Mouse (Mus musculus): ENCODE data around the gene Faf2.
"Not testable (repeated sequence)": the region's sequence is repeated elsewhere in the genome, so short reads cannot be mapped to it uniquely, and the experiment has no call there.

Faf2 gene

GRCm38 (mm10) chr13:54607204-54607603 lies 14.4 kb upstream of the Faf2 start:
- peak; percentile 58 for DNase-seq

- DNase-seq, result peak; percentile 70
These were observed 13.6 kb upstream of the Faf2 start for GRCm38 (mm10) chr13:54608002-54608401.

DNA sequence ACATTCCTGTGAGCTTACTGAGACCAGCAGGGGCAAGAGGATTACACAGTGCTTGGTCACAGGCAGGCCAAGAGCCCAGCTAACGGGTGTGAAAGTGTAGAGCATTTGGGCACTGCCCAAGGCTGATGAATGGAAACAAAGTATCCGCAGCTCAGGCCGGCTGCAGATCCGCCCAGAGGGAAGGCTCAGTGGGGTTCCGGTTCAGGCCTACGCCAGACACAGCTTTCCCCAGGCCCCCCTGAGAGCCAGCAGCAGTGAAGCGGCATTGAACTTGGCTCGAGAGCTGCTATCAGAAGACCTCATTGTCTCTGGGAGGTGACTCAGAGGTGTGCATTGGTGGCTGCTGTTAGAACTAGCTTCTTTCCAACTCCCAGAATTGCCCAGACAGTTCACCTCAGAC lies 12.9 kb upstream of the Faf2 start:
- no peak for DNase-seq

GRCm38 (mm10) chr13:54609301-54609700 lies 12.3 kb upstream of the Faf2 start:
- DNase-seq, result no peak

DNA sequence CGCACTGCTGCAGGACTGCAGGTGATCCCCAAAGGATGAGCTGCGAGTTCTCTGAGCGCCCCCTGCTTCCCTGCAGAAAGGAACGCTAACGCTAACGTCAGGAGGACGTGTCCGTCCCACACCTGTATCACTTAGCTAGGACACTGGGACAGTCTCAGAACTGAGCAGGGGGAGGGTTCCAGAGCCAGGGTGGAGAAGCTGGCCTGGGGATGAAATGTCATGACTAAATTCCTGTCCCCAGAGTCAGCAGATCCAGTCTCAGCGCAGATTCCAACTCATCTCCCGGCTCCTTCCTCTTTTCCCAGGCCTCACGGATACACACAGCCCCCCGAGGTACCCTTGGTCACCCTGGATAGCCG lies 11.0 kb upstream of the Faf2 start:
- DNase-seq, result peak; percentile 41

- DNase-seq, result peak; percentile 89
These were observed 10.4 kb upstream of the Faf2 start, which contains the start of gene Cltb for GRCm38 (mm10) chr13:54610972-54611754. Cltb (minus strand) TSS chr13:54611344.

DNA sequence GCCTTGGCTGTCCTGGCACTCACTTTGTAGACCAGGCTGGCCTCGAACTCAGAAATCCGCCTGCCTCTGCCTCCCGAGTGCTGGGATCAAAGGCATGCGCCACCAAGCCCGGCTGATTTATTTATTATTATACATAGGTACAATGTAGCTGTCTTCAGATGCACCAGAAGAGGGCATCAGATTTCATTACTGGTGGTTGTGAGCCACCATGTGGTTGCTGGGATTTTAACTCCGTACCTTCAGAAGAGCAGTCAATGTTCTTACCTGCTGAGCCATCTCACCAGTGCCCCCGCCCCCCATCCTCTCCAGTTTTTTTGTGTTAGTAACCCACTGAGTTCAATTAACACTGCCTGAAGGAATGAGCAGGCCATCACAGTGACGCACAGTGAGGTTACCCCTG lies 8.4 kb upstream of the Faf2 start:
- DNase-seq, result not testable (repeated sequence)

DNA sequence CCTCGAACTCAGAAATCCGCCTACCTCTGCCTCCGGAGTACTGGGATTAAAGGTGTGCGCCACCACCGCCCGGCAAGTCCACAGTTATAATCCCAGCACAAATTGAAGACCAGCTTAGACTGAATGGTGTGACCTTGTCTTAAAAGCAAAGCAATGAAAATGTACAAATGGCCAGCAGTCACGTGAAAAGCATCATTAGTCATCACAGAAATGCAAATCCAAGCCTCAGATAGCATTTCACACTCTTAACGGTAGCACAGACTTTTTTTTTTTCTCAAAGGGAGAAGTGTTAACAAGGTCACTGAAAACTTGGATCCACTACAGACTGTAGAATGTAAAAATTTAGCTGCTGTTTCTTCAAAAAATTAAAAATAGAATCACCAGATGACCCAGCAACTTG lies 5.3 kb upstream of the Faf2 start:
- DNase-seq, result no peak

DNA sequence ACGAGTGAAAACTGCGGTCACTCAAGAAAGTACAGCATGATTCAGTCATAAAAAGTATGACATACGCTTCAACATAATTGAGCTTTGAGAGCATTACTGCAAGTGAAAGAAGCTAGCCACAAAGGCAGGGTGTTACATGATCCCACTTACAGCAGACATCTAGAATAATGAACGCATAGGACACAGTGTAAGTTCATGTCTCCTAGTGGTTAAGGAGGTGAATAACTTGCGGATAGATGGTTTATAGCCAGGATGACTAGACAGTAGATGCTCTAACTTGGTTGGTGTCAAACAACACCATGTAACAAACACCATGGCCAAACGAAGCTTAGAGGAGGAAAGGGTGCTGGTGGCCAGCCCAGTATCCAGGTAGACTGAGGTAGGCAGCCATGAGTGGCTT lies 4.6 kb upstream of the Faf2 start:
- no peak for DNase-seq

DNA sequence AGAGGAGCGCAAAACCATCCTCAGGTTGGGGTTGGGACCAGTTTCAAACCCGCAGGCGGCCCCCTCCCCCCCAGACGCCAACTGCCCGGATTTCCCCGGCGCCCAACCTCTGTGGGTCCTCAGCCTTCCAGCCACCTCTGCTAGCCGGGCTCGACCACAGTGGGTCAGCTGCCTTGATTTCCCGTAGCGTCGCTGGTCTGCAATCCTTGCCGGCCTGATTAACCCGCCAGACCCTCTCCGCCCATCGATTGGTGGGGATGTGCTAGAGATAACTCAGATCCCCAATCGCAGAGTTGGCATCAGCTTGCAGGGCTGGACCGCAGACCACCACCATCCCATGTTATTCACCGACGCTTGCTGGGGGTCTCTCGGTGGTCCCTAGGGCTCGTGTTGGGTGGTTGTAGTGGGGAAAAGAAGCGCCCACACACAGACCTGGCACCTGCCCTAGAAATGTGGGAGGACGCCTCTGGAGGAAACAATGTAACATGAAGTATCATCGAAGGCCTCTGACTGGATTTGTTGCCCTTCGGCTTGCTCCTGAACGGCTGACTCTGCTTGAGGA lies 457 bp downstream of the Faf2 start:
- DNase-seq, result peak; percentile 48

DNA sequence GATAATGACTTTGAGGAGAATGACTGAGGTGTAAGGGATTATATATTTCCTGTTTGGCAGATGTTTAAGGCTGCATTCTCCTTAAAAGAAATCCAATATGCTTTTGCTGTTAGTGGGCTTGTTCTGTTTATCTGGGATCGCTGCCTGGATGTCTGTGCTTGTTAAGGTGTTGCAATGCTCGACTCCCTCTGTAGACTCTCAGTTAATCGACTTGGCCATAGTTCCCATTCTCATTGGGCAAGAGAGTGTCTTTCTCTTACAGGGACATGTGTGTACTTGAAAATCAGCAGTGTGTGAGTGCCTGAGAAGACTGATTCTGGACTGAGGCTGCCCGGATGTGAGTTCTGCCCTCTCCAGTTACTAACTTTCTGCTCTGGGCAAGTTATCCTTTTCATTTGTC lies 7.5 kb downstream of the Faf2 start:
- DNase-seq, result no peak

DNA sequence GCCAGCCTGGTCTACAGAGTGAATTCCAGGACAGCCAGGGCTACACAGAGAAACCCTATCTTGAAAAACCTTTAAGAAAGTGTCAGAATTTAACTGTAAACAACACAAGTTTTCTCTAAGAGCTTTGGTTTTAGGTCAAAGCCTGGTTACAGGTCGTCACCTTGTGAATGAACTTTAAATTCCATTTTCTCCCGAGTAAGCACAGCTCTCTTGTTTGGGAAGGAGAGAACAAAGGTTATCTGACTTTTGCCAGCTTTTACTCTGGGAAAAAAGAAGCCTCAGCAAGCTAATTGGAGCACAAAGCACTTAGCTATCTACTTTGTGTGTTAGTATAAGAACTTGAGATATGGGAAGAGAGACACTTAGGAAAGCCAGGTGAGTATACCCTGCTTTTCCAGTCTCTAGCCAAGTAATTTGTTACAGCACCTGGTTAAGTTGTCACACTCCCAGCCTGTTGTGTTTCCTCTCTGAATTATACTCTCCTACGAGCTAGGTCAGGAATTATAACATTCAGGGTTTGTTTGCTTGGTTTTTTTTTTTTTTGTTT lies 11.2 kb downstream of the Faf2 start:
- DNase-seq, result no peak

- no peak for DNase-seq
These were observed 13.4 kb downstream of the Faf2 start for GRCm38 (mm10) chr13:54635011-54635410.

- DNase-seq, result no peak
These were observed 28.9 kb downstream of the Faf2 start for GRCm38 (mm10) chr13:54650461-54650860.

DNA sequence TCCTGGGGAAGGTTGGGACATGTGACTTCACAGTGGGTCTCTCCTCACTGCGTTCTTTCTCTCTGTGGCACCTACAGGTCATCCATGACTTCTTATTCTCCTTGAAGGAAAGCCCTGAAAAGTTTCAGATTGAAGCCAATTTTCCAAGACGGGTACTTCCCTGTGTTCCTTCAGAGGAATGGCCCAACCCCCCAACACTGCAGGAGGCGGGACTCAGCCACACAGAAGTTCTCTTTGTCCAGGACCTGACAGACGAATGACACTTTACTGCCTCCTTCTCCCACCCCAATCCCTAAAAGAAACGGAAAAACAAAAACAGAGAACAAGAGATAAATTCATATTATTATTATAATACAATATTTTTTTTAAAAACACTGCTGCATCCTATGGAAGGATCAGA lies 39.3 kb downstream of the Faf2 start:
- no peak for DNase-seq

DNA sequence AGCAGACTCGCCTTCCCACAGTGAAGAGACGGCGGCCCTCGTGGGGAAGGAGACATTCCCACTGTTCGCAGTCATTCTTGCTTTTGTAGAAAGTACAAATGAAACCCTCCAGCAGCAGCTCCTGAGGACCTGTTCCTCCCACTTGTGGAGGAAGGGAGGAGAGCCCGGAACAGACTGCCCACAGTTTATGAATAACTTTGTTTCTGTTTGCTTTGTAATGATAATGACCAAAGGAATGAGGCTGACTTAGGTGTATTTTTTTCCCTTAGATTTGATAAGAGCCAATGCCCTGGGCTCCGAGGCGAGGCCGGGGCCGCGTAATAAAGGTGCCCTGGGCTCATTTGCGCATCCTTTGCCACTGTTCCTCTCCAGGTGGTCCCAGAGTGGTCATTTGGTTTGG lies 39.8 kb downstream of the Faf2 start:
- no peak for DNase-seq

GRCm38 (mm10) chr13:54663999-54664398 lies 42.4 kb downstream of the Faf2 start:
- no peak for DNase-seq

- DNase-seq, result no peak
These were observed 42.9 kb downstream of the Faf2 start for GRCm38 (mm10) chr13:54664509-54664908.

GRCm38 (mm10) chr13:54665062-54665461 lies 43.5 kb downstream of the Faf2 start:
- DNase-seq, result no peak

- no peak for DNase-seq
These were observed 48.9 kb downstream of the Faf2 start for GRCm38 (mm10) chr13:54670491-54670890.

DNA sequence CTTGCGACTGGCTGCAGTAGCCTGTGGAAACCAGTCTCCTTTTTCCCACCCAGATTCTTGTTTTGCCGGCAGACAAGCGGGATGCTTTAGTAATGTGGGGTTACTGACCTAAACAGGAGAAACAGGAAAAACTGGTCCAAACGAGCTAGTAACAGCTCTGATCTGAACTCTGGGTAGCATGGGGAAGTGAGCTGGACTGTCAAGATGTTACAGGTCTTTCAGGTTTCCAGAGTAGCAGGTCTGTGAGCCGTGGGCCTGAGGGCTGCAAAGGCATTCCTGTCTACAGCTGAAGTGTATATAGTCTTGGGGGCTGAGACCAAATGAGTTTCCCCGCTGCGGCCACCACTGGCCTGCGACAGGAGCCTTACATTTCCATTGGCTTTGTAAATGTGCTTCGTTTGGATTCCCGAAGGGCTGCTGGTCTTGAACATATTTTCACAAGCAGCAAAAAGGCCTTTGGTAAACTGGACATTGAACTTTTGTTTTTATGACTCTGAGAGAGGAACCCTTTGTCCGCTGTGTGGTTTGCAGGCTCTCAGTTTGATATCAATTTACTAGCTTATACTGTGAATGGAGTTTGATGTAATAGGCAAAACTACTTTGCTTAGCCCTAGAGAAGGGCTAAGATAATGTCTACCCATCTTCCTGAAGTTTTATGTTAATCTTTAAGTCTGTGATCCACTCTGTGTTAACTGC lies 54.5 kb downstream of the Faf2 start:
- DNase-seq, result no peak

DNA sequence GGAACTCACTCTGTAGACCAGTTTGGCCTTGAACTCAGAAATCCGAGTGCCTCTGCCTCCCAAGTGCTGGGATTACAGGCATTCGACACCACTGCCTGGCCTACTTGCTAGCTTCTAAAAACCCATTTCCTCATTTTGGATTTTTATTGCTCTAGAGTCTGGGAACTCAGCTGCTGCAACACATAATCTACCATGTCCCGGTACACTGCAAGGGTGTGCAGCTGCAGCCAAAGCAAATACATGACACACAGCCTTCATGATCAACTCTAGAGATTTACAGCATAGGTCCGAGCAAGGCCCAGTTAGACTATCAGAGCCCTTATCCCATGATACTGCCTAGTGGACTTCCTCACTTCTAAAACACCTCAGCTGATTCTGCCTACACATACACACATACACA lies 56.7 kb downstream of the Faf2 start:
- no peak for DNase-seq

DNA sequence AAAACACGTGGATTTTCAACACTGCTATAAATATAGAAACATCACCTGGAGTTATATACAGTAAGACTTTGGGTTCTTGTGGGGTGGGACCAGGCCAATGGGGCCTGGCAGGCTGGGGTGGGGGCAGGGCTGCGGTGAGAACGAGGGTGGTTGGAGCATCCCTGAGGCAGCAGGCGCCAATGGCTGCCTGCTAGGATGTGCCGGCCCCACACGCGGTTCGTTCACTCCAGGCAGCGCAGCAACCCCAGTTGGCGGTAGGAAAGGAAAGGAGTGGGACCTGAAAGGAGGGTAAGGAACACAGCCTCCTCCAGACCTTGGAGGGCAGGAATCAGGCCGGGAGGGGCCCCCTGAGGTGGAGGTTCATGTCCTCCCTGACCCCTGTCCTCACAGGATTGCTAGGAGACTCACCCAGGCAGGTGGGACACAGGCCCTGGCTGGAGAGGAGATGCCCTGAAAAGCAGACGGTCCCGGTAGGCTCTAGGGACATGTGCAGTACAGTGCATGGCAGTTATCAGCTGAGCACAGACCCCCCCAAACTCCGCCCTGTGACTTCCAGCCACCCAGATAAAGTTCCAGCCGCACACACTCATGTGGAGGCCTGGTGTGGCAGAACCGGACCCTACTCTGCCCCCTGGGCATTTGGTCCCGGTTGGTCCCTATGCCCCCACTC lies 58.7 kb downstream of the Faf2 start:
- peak; percentile 92 for DNase-seq

Data from liver (tissue).